Mouse (Mus musculus) lung, embryonic 15.5 days (tissue): ENCODE measurements around the gene Jade1. TPM values are rescaled to one million over a fixed set of nuclear protein-coding genes. Genes with fewer than 3 reads are reported as not detected.

Experiments used
- ATAC-seq: fragments of 200-750 bp; cut with Nextera tagmentation; 2 replicates; pipeline ENCODE4 v1.8.0; 2017; ENCODE audit warnings: moderate number of reproducible peaks, borderline replicate concordance; ENCODE audit not compliant: low FRiP score, low TSS enrichment; ENCODE audit errors: extremely low read depth
- H3K27ac ChIP-seq: fragments of 300-500 bp; sonication (generic); 2 replicates; pipeline ENCODE4 v1.5.1; 2015; ENCODE audit warnings: moderate library complexity, mild to moderate bottlenecking, inconsistent platforms
- H3K27me3 ChIP-seq: fragments of 300-500 bp; sonication (generic); 2 replicates; pipeline ENCODE4 v1.6.1; 2015; ENCODE audit warnings: inconsistent platforms
- H3K36me3 ChIP-seq: fragments of 300-500 bp; sonication (generic); 2 replicates; pipeline ENCODE4 v1.6.1; 2015; ENCODE audit warnings: inconsistent platforms
- H3K4me1 ChIP-seq: fragments of 300-500 bp; sonication (generic); 2 replicates; pipeline ENCODE4 v1.6.1; 2015; ENCODE audit warnings: inconsistent platforms
- H3K4me2 ChIP-seq: fragments of 300-500 bp; sonication (generic); 2 replicates; pipeline ENCODE4 v1.6.1; 2015; ENCODE audit warnings: inconsistent platforms, mild to moderate bottlenecking, moderate library complexity
- H3K4me3 ChIP-seq: fragments of 300-500 bp; sonication (generic); 2 replicates; pipeline ENCODE4 v1.5.1; 2015; ENCODE audit warnings: mild to moderate bottlenecking, inconsistent platforms
- H3K9ac ChIP-seq: fragments of 300-500 bp; sonication (generic); 2 replicates; pipeline ENCODE4 v1.6.1; 2015; ENCODE audit warnings: inconsistent platforms
- H3K9me3 ChIP-seq: fragments of 300-500 bp; sonication (generic); 2 replicates; pipeline ENCODE4 v1.6.1; 2016; ENCODE audit warnings: inconsistent platforms
- WGBS: fragments of 180-500 bp; shearing (Covaris S2); methylation state at CpG from one replicate; pipeline ENCODE4 v1.1.7; 2015; 5-methylcytosine and 5-hydroxymethylcytosine counted together
- polyA plus RNA-seq: library from polyadenylated mRNA; unstranded; fragments of >200 nt; fragmentation: Nextera tagmentation; extraction: Ambion mirVana; gene quantifications from 2 replicates; pipeline ENCODE4 v1.2.1, GENCODE M21; 2015

The Jade1 gene
- polyA plus RNA-seq = 10.9 and 11.0 TPM in 2 replicates

- H3K4me2 ChIP-seq = no peak within 1 kb of the TSS
- no peak within 1 kb of the TSS for H3K4me3 ChIP-seq
- no peaks in the 10 kb centered on the region for H3K36me3 ChIP-seq
- H3K4me1 ChIP-seq = no peaks in the 10 kb centered on the region
- no peaks in the 10 kb centered on the region for H3K9me3 ChIP-seq
- ATAC-seq = no peak
- no peak within 1 kb of the TSS for H3K27ac ChIP-seq
- 96% methylated on average over 35 of the region's 36 CpGs for WGBS
- H3K9ac ChIP-seq = no peak within 1 kb of the TSS
- H3K27me3 ChIP-seq = no peaks in the 10 kb centered on the region
These were observed at the start of gene Jade1 for GRCm38 (mm10) chr3:41555491-41556381. Jade1 (plus strand) TSS chr3:41555731.

- Histone ChIP-seq H3K9ac (no peak overlapping the region), H3K27me3 (no peaks in the 10 kb centered on the region), H3K9me3 (no peaks in the 10 kb centered on the region), H3K4me2 (no peak overlapping the region), H3K4me3 (no peak overlapping the region), H3K4me1 (no peaks in the 10 kb centered on the region), H3K36me3 (no peaks in the 10 kb centered on the region), H3K27ac (no peak overlapping the region)
- peak; percentile 52; the same call in 1 of the 2 replicates for ATAC-seq
- 93% methylated on average over 2 of the region's 2 CpGs for WGBS
These were observed 46.1 kb upstream of the Jade1 start for GRCm38 (mm10) chr3:41509441-41509840.

GRCm38 (mm10) chr3:41510191-41510590, 45.3 kb upstream of the Jade1 start:
- Histone ChIP-seq H3K4me2 (no peak overlapping the region), H3K4me1 (no peaks in the 10 kb centered on the region), H3K27me3 (no peaks in the 10 kb centered on the region), H3K4me3 (no peak overlapping the region), H3K27ac (no peak overlapping the region), H3K9me3 (no peaks in the 10 kb centered on the region), H3K36me3 (no peaks in the 10 kb centered on the region), H3K9ac (no peak overlapping the region)
- no peak for ATAC-seq
- 85% methylated on average over 9 of the region's 9 CpGs for WGBS

- WGBS = 58% methylated on average over 7 of the region's 7 CpGs
- no peak for ATAC-seq
- Histone ChIP-seq H3K9me3 (no peaks in the 10 kb centered on the region), H3K4me1 (no peaks in the 10 kb centered on the region), H3K4me3 (no peak overlapping the region), H3K27ac (no peak overlapping the region), H3K36me3 (no peaks in the 10 kb centered on the region), H3K27me3 (no peaks in the 10 kb centered on the region), H3K9ac (no peak overlapping the region), H3K4me2 (no peak overlapping the region)
These were observed 44.8 kb upstream of the Jade1 start for GRCm38 (mm10) chr3:41510750-41511149.

- H3K4me3 ChIP-seq = no peak overlapping the region
- no peak overlapping the region for H3K9ac ChIP-seq
- H3K9me3 ChIP-seq = no peaks in the 10 kb centered on the region
- no peak overlapping the region for H3K27ac ChIP-seq
- no peak overlapping the region for H3K4me2 ChIP-seq
- 63% methylated on average over 5 of the region's 5 CpGs for WGBS
- H3K4me1 ChIP-seq = no peaks in the 10 kb centered on the region
- no peak for ATAC-seq
- no peaks in the 10 kb centered on the region for H3K36me3 ChIP-seq
- no peaks in the 10 kb centered on the region for H3K27me3 ChIP-seq
These were observed 41.5 kb upstream of the Jade1 start for GRCm38 (mm10) chr3:41514003-41514402.

- H3K4me1 ChIP-seq = no peaks in the 10 kb centered on the region
- 61% methylated on average over 11 of the region's 11 CpGs for WGBS
- H3K9ac ChIP-seq = no peak overlapping the region
- H3K9me3 ChIP-seq = no peaks in the 10 kb centered on the region
- H3K36me3 ChIP-seq = no peaks in the 10 kb centered on the region
- no peak for ATAC-seq
- H3K27me3 ChIP-seq = no peaks in the 10 kb centered on the region
- no peak overlapping the region for H3K4me2 ChIP-seq
- H3K4me3 ChIP-seq = no peak overlapping the region
- H3K27ac ChIP-seq = no peak overlapping the region
These were observed 40.7 kb upstream of the Jade1 start for GRCm38 (mm10) chr3:41514683-41515305.

- H3K9ac ChIP-seq = no peak overlapping the region
- no peak overlapping the region for H3K4me2 ChIP-seq
- H3K9me3 ChIP-seq = no peaks in the 10 kb centered on the region
- no peak overlapping the region for H3K4me3 ChIP-seq
- 70% methylated on average over 8 of the region's 8 CpGs for WGBS
- no peak overlapping the region for H3K27ac ChIP-seq
- H3K27me3 ChIP-seq = no peaks in the 10 kb centered on the region
- H3K36me3 ChIP-seq = no peaks in the 10 kb centered on the region
- peaks cover 2% of the 10 kb centered on the region; the same call in 1 of the 2 replicates for H3K4me1 ChIP-seq
- no peak for ATAC-seq
These were observed 38.5 kb upstream of the Jade1 start for GRCm38 (mm10) chr3:41516961-41517518.

GRCm38 (mm10) chr3:41520925-41521324, 34.6 kb upstream of the Jade1 start:
- WGBS = 87% methylated on average over 4 of the region's 4 CpGs
- no peak for ATAC-seq
- Histone ChIP-seq H3K36me3 (no peaks in the 10 kb centered on the region), H3K4me3 (no peak overlapping the region), H3K27ac (no peak overlapping the region), H3K9ac (no peak overlapping the region), H3K27me3 (no peaks in the 10 kb centered on the region), H3K4me1 (peaks cover 12% of the 10 kb centered on the region), H3K9me3 (no peaks in the 10 kb centered on the region), H3K4me2 (no peak overlapping the region)

GRCm38 (mm10) chr3:41521733-41522132, 33.8 kb upstream of the Jade1 start:
- Histone ChIP-seq H3K27ac (no peak overlapping the region), H3K4me3 (no peak overlapping the region), H3K27me3 (no peaks in the 10 kb centered on the region), H3K4me2 (peak overlapping the region; percentile 42; the same call in 1 of the 2 replicates), H3K9me3 (no peaks in the 10 kb centered on the region), H3K4me1 (peaks cover 12% of the 10 kb centered on the region), H3K9ac (no peak overlapping the region), H3K36me3 (no peaks in the 10 kb centered on the region)
- WGBS = 40% methylated on average over 3 of the region's 3 CpGs
- no peak for ATAC-seq

GRCm38 (mm10) chr3:41522226-41523005, 33.1 kb upstream of the Jade1 start:
- Histone ChIP-seq H3K9me3 (no peaks in the 10 kb centered on the region), H3K4me1 (peaks cover 12% of the 10 kb centered on the region), H3K27ac (no peak overlapping the region), H3K27me3 (no peaks in the 10 kb centered on the region), H3K9ac (no peak overlapping the region), H3K4me2 (peak overlapping the region; percentile 42), H3K36me3 (no peaks in the 10 kb centered on the region), H3K4me3 (no peak overlapping the region)
- 15% methylated on average over 18 of the region's 18 CpGs for WGBS
- peak; percentile 76; the same call in 1 of the 2 replicates for ATAC-seq

GRCm38 (mm10) chr3:41523006-41523375, 32.5 kb upstream of the Jade1 start:
- H3K4me1 ChIP-seq = peaks cover 12% of the 10 kb centered on the region
- no peak for ATAC-seq
- H3K27me3 ChIP-seq = no peaks in the 10 kb centered on the region
- H3K36me3 ChIP-seq = no peaks in the 10 kb centered on the region
- peak overlapping the region; percentile 42; the same call in 1 of the 2 replicates for H3K4me2 ChIP-seq
- 33% methylated on average over 2 of the region's 2 CpGs for WGBS
- H3K9me3 ChIP-seq = no peaks in the 10 kb centered on the region
- no peak overlapping the region for H3K4me3 ChIP-seq
- H3K27ac ChIP-seq = no peak overlapping the region
- no peak overlapping the region for H3K9ac ChIP-seq
